Mouse (Mus musculus): ENCODE measurements around the gene Strn4.
A peak's percentile ranks its signal among the peaks of the same experiment; 100 is the strongest.

Strn4 gene

DNA sequence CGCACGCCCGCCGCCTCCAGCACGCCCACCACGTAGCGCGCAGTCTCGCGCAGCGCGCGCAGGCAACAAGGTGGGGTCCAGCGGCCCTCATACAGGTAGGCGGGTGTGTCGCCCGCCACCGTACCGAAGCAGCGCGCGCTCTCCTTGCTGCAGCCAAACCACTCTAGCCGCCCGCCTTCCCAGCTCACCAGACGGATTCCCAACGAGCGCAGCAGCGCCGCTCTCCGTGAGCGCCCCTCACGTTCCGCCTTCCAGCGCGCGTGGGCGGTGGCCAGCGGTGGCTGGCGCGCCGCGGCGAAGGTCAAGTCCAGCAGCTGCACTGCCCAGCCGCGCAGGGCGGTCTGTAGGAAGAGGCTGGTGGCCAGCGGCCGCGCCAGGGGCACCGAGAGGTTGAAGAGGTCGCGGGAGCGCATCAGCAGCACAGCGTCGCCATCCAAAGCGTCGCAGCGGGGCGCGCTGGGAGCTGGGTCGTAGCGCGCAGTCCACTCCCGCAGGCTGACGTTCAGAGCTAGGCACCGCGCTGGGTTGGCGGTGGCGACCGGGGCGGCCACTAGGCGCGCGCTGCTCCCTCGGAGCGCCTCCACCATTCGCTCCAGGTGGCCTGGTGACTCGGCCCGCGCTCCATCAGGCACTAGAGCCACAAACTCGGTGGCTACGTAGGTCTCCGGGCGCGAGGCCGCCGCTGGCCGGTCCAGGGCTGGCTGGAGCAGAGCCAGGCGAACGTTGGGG, 4.6 kb upstream of the Strn4 start:
- no peak for DNase-seq

DNA sequence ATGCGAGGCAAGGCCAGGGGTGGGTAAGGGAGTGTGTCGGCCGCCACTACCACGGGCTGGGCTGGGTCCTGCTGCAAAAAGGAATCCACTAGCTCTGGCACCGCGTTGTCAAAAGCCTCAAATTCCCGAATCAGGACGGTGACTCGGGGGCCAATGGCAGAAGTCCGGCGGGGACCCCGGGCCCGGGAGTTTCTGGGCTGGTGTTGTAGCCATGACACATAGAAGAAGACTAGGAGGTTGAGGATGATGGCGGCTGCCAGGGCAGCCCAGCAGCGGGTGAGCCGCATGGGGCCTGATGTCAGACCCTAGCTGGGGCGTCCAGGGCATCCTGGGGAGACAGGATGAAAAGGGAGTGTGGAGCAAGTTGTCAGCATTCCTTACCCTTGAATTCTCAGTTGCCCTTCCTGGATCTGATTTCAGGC, 4.0 kb upstream of the Strn4 start:
- DNase-seq, result no peak

DNA sequence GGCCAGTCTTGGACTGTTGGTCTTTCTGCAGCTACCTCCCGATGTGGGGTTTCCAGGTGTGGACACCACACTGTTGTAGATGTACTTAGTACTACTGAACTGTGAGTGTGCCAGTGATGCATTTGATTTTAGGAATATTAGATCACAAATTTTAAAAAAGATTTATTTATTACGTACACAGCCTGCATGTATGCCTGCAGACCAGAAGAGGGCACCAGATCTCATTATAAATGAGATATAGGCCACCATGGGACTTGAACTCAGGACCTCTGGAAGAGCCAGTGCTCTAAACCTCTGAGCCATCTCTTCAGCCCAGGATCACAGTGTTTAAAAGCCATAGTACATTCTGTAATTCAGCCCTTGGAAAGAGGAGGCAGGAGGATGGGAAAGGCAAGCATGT, 3.2 kb upstream of the Strn4 start:
- DNase-seq, result no peak

DNA sequence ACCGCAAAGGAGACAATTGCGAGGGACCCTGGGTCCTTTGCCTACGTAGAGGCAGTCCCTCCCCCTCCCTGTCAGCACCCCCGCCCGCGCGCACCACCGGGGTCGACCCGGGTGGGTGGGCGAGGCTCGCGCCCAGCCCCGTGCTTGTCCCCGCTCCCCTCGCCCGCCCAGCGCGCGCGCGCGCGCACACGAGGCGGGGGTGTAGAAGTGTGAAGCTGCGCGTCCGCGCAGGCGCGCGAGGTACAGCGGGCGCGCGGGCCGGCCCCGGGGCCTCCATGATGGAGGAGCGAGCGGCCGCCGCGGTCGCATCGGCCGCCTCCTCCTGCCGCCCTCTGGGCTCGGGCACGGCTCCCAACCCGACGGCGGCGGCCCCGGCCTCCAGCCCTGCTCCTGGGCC, 387 bp downstream of the Strn4 start:
- peak; percentile 55 to 63 for DNase-seq

DNA sequence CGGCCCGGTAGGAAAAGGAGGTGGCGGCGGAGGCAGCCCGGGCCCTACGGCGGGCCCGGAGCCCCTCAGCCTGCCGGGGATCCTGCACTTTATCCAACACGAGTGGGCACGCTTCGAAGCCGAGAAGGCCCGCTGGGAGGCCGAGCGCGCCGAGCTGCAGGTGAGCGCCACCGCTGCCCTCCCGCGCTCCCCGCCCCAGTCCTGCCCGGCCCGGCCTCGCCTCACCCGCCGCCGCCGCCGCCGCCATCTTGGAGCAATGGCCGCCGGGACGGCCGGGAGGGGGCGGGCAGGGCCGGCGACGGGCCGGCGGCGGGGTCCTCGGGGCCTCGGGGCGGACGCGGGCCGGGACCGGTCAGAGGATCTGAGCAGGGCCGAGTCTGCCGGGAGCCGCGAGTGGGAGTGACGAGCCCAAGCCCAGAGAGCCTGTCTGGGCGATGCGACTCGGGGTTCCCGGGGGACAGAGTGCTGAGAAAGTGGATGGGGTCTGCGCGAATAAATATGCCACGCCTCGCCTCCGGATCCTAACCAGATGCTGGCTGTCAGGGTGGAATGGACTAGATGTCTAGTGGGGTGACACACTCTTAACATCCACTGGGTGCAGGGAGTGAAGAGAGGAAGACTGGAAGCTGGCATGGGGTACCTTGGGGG, 910 bp downstream of the Strn4 start, which contains the start of gene Fkrp:
Fkrp (minus strand) TSS at position 258 of the 648 bp plus-strand sequence.
- peak in 1 of 2 experiments; percentile 41 for DNase-seq

DNA sequence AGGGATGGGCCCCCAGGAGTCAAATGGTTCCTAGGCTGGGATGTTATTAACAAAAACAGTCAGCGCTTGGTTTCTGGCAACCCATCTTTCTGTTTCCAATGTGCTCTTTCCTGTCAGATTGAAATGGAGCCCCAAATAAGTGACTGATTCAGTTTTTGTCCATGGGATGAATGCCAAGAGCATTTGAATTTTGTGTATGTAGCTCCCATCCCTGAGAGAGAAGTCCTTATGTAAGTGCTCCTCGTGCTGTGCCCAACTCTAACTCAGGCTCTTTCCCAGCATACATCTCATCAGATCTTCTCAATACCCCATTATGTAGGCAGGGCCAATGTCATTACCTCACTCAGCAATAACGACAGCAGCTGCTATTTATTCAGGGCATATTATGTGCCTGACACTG, 2.0 kb downstream of the Strn4 start:
- no peak for DNase-seq

DNA sequence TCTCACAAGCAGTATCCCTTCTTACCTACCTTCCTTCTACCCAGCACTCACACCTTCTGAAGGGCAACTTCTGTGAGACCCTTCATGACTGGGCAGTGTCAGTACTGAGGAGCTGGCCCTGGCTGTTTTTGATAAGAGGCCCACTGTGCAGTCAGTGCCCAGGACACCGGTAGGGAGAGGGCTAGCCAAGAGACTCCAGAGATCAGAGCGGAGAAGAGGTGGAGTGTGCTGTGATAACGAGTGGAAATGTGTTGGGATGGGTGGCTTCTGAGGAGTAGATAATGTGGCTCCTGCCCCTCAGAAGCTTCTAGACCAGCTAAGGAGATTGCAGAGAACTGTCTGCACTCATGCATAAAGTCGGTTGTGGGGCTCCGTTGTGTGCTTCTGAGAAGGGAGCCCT, 4.1 kb downstream of the Strn4 start:
- DNase-seq, result no peak

DNA sequence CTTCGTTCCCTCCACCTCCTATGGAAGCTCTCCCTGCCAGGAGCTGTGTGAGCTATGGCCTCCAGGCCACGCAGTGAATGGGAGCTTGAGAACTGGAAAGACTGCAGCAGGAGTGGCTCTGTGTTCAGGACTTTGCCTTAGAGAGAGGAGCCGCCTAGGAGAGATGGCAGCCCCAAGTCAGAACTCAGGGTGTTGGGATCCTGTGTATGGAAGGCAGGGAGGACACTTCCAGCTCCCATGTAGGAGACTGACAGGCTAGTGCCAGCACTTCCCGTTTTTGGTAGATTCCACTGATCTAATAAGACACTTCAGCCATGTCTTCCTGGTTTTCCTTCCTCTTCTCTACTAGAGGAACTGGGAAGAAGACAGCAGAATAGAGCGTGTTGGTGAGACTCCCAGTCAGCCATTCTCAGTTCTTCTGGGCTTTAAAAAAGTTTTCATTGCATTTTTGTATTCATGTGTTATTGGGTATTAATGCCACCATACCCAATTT, 4.6 kb downstream of the Strn4 start:
- DNase-seq, result no peak

DNA sequence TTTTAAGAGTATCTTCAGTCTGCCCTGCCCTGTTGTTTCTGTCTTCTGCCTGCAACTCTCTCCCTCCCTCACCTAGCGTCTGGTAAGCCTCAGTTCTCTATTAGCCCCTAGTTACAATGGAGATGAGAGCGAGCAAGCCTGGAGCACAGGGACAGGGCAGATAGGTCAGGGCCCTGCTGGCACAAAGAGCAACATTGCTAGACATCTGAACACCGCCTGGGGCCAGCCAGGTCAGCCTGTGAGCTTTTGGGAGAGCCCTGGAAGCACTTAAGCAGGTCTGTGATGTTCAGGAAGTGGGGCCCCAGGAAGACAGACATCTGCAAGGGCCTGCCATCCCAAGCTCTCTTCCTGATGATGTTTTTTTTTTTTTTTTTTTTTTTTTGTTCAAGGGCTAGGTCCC, 5.4 kb downstream of the Strn4 start:
- DNase-seq, result no peak

DNA sequence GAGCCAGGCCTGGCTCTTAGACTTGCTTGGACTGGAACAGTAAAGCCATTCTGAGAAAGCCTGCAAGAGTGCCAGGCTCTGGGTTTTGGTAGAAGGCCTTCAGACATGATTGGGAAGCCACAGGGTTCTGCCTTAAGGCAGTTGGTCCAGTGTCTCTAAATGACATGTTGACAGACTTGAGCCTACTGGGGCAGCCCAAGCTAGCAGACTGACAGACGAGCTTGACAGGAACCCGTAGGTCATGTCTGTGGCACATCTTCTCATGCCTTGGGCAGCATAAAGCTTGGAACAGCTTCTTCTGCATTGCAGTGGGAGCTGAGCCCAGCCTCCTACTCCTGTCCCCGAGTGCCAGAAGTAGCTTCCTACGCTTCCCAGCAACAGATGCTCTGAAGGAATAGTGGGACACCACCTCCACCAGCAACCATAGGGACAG, 6.0 kb downstream of the Strn4 start:
- DNase-seq, result no peak

DNA sequence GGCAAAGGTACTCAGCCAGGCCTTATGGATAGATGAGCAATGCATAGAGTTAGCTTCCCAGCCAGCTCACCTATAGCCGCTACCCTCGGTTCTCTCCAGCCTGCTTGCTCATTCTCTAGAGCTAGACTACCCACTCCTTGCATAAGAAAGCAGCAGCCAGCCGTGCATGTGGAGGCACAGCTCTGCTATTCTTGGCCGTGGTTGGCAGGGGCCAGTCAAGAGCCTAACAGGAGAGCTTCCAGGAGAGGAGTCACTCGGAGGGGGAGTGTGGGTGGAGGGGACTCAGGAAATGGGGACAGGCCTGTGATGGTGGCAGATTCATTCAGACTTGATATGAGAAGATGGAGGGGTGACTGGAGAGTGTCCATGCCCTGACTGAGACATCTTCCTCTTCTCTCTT, 8.0 kb downstream of the Strn4 start:
- no peak for DNase-seq

DNA sequence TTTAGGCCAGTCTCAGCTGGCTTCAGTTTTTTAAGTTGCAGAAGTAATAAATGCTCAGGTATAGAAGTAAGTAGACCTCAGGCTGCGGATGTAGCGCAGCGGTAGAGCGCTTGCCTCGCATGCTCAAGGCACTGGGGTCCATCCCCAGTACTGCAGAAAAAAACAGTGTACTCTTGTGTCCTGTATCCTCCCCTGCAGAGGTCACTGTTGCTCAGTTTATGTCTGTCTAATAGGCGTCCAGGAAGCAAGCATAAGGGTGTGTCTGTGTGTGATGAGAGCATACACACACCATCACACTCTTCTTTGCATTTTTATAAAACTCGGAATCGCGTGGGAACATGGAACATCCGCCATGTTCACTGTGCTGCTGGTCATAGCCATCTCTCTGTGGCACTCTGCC, 10.1 kb downstream of the Strn4 start:
- no peak for DNase-seq

DNA sequence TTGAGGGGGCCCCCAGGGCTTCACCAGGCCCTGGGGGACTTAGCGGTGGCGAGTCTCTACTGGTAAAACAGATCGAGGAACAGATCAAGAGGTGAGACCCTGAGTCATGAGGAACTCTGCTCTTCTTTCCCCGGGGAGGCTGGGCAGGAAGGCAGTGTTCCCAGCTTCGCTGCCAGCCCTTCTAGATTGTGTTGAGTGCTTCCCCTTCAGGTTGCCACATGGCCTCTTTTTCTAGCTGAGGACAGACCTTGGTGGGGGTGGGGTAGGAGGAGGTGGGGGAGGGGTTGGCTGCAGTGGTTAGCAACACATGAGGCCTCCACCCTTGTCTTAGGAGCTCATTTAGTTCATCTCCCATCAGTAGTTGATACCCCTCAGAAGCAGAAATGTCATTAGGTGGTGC, 10.9 kb downstream of the Strn4 start:
- DNase-seq, result no peak

DNA sequence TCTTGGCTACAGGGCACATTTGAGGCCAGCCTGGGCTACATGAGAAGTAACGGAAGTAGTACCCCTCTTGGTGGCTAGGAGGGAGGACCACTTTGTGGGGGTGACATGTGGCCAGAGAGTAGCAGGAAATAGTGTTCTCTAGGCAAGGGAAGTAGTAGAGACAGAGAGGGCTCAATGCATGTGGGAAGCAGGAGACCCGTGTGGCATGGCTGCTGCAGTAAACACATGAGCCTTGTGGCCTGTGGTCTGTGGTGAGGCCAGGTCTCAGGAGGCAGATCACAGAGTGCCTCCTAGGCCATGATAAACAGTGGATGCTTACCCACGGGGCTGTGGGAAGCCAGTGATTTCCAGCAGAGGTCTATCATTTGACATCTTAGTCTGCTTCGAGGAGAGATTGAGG, 11.6 kb downstream of the Strn4 start:
- no peak for DNase-seq

DNA sequence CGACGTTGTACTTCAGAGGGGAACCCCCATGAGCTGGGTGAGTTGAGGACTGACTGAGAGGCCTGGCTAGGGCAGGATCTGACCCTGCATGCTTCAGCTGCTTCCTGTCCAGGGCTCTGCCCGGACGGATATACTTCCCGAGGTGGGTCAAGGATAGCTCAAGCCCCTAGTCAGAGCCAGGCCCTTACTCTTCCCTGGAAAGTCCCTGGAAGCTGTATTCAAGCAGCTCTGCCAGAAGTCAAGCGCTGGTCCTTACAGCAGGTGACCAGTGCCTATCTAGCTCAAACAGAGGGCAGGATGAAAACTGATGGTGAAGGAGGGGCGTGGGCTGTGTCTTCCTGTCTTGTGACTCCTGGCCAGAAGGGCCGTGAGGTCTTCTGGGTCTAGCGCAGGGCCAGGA, 14.8 kb downstream of the Strn4 start:
- peak in 1 of 2 experiments; percentile 30 for DNase-seq

DNA sequence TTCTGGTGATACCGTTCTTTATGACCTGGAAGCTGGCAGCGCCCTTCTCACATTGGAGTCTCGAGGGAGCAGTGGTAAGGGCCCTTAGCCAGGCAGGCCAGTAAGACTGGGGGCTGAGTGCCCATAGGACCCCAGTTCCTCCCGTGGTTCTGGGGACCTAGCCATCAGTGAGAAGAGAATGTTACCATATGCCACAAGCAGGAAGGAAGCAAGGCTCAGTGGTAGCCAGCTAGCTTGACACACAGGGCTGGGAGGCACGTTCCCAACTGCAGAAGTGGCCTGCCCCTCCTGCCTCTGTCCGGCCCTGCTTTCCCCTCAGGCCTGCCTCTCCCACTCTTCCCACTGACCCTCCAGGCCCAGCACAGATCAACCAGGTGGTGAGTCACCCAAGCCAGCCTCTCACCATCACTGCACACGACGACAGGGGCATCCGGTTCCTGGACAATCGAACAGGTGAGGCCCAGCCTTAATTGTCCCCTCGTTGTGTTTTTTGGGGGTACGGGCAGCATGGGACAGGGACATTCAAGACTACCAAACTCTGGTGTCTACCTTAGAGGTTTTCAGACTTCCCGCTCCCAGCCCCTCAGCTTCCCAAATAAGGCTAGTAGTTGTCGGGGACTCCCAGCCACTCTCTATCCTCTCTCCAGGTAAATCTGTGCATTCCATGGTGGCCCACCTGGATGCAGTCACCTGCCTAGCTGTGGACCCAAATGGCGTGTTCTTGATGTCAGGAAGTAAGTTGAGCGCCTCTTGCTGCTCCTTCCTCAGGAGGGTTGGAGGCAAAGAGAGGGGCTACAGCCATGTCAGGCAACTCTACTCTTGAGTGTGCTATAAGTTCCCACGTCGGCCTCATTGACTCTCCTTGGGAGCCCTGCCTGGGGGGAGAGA, 22.5 kb downstream of the Strn4 start:
- DNase-seq, result no peak

DNA sequence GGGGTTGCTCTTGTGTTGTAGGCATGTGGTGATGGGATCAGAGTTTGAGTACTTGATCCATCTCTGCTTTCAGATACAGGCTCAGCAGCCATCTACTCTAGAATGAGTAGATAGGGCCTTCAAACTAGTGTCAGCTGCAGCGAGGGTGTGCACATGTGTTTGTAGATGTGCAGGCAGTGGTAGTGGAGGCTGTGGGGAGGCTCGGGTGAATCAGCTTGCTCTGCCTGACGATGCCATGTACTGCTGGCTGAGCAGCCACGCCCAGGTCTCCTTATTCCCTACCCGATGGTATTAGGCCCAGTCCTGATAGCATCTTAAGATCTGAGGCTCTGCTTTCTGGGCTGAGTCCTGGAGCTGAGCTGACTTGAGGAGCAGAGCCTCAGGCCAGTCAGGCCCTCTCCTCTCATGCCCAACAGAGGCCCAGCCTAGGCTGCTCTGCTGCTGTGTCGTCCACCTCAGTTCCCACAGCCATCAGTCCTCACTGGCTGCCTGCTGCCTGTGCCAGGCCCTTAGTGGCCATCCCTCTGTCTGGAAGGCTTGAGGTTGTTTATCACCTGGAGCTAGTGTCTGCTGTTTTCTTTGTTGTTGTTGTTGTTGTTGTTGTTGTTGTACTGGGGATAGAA, 23.2 kb downstream of the Strn4 start:
- no peak for DNase-seq

DNA sequence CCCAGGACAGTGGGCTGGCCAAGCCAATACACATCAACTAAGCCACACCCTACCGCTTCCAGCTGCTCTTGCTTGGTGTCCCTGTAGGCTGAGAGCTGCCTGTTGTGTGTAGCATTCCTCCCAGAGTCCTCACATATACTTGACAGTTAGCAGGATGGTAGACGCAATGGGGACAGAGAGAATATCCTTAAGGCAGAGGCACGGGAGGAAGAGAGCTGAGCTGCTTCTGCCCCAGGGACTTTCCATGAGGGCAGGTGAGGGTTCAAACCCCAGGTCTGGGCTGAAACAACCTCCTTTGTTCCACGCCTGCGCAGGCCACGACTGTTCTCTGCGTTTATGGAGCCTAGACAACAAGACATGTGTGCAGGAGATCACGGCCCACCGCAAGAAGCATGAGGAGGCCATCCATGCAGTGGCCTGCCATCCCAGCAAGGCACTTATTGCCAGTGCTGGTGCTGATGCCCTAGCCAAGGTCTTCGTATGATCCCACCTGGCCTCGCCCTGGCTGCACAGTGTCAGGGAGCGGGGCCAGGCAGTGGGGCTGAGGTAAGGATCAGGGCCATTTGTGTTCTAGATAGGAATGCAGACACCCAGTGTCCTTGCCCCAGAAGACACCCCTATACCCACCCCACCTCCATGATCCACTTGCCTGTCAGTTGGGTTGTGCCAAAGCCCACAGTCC, 23.9 kb downstream of the Strn4 start:
- DNase-seq, result no peak

DNA sequence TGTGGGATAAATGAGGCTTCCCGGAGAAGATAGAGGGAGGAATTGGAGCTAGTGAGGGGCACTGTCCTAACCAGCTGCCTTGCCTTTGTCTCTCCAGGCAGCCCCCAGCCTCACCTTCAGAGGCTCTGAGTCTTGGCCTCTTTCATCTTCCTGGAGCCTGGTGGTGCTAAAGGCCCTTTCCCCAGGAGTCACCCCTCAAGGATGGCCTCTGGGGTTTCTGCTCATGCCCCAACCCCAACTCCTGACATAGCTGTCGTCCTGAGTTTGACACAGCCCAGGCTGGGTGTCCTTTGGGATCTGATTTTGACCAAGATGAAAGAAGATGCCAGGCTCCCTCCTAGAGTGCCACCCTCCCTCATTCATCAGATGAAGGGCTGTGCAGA, 24.4 kb downstream of the Strn4 start:
- DNase-seq, result no peak

DNA sequence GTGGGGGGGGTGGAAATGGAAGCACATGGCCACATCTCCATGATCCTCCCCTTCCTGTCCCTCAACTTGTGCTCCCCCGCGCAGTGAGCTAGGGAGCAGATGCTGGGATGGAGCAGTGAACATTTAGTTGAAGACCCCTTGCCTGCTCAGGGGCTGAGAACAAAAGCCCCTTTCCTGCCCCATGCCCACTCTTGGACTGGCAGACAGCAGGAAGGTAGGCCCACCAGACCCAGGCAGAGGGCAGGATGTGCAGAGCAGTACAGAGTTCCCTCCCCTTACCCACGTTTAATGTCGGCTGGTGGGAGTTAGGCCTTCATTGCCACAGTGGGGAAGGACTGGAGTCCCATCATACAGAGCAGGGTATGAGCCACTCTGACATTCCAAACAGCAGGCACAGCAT, 25.4 kb downstream of the Strn4 start:
- DNase-seq, result no peak

DNA sequence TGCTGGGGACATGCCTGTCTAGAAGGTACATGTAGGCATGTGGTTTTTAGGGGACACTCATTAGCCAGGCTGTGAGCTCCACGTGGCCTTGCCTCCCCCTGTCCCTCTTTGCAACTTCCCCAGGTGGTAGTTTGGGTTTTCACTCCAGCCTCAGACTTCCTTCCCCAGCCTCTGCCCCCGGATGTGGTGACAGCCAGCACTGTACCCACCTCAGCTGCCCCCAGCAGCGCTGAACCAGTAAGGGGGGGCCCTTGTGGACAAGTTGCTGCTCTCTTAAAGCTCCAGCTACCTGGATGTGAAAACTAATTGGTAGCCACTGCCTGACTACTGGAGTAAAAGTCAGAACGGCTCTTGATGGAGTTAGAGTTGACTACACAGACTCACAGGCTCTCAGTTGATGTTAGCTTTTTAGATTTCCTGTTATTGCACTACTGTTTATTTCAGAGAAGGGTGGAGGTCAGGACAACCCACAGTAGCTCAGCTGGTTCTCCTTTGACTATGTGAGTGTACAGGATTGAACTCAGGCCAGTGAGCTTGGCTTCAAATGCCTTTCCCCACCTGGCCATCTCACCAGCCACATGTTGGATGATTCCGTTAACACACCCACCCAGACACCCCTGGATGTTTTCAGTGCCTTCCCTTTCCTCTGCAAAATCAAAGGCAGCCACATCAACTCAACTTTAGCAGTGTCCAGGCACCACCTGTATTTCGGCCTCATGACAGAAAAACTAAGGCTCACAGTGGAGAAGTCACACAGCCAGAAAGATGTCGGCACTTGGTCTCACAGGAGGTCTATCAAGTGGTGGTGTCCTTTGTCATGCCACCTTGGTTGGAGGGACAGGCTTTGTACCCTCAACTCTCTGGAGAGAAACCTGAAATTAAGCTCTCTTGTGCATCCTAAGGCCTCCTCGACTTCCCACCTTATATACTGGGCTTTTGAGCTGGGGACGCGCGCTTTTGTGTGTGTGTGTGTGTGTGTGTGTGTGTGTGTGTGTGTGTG, 26.2 kb downstream of the Strn4 start:
- DNase-seq, result no peak
